Mouse (Mus musculus): ENCODE results near the gene Izumo4.

- TF ChIP-seq CTCF (IDR thresholded peaks at IDR 0.05), result no peak
- no peak for TF ChIP-seq EP300 (IDR thresholded peaks at IDR 0.05)
These were observed 22.3 kb upstream of the Izumo4 start for GRCm38 (mm10) chr10:80679556-80680259.

Data from lung, postnatal 0 days (tissue).